Mouse (Mus musculus) frontal cortex, postnatal 10 days (tissue): ENCODE data around the gene Ndel1.
A peak's percentile ranks its signal among the peaks of the same experiment; 100 is the strongest.

Experiments used
- DNase-seq, 2 experiments: peaks; one replicate each; pipeline ENCODE4 v3.0.0; 2022; ENCODE audit warnings: low spot score in 2 of 2, mixed read lengths in 1 of 2

Ndel1 gene

GRCm38 (mm10) chr11:68893911-68894464 is 22.3 kb upstream of the Ndel1 start:
- no peak for DNase-seq

GRCm38 (mm10) chr11:68892233-68892832 is 20.7 kb upstream of the Ndel1 start:
- DNase-seq = no peak

GRCm38 (mm10) chr11:68891823-68892222 is 20.2 kb upstream of the Ndel1 start:
- no peak for DNase-seq

- DNase-seq = no peak
These were observed 19.0 kb upstream of the Ndel1 start for GRCm38 (mm10) chr11:68890625-68891024.

GRCm38 (mm10) chr11:68888653-68889052 is 17.0 kb upstream of the Ndel1 start:
- DNase-seq = no peak

- no peak for DNase-seq
These were observed 16.6 kb upstream of the Ndel1 start, which contains the start of gene Rnf222 for GRCm38 (mm10) chr11:68888253-68888652. Gene Rnf222 (plus strand): TSS chr11:68888553.

- DNase-seq = no peak
These were observed 14.4 kb upstream of the Ndel1 start for GRCm38 (mm10) chr11:68886091-68886490.

GRCm38 (mm10) chr11:68884368-68884767 is 12.7 kb upstream of the Ndel1 start:
- no peak for DNase-seq

GRCm38 (mm10) chr11:68883843-68884242 is 12.2 kb upstream of the Ndel1 start:
- DNase-seq = no peak

GRCm38 (mm10) chr11:68882107-68882506 is 10.4 kb upstream of the Ndel1 start:
- no peak for DNase-seq

GRCm38 (mm10) chr11:68878811-68879210 is 7.2 kb upstream of the Ndel1 start:
- no peak for DNase-seq

- no peak for DNase-seq
These were observed 3.2 kb upstream of the Ndel1 start for GRCm38 (mm10) chr11:68874841-68875240.

- no peak for DNase-seq
These were observed 381 bp downstream of the Ndel1 start for GRCm38 (mm10) chr11:68871277-68871676.

- DNase-seq = peak in 1 of 2 experiments; percentile 23
These were observed 7.0 kb downstream of the Ndel1 start for GRCm38 (mm10) chr11:68864544-68865189.

GRCm38 (mm10) chr11:68863631-68864091 is 8.0 kb downstream of the Ndel1 start:
- DNase-seq = no peak

GRCm38 (mm10) chr11:68862260-68862659 is 9.4 kb downstream of the Ndel1 start:
- no peak for DNase-seq

GRCm38 (mm10) chr11:68859943-68860593 is 11.6 kb downstream of the Ndel1 start:
- DNase-seq = no peak

- DNase-seq = no peak
These were observed 14.3 kb downstream of the Ndel1 start for GRCm38 (mm10) chr11:68857329-68857728.

- DNase-seq = no peak
These were observed 17.0 kb downstream of the Ndel1 start for GRCm38 (mm10) chr11:68854621-68855020.

- DNase-seq = no peak
These were observed 17.9 kb downstream of the Ndel1 start for GRCm38 (mm10) chr11:68853611-68854401.

GRCm38 (mm10) chr11:68852932-68853409 is 18.7 kb downstream of the Ndel1 start:
- DNase-seq = peak; percentile 99 to 100

GRCm38 (mm10) chr11:68852486-68852901 is 19.2 kb downstream of the Ndel1 start:
- peak; percentile 42 to 63 for DNase-seq
